Comparison of ENCODE assay signal across 20 mouse cellular contexts in the genomic region with DNA sequence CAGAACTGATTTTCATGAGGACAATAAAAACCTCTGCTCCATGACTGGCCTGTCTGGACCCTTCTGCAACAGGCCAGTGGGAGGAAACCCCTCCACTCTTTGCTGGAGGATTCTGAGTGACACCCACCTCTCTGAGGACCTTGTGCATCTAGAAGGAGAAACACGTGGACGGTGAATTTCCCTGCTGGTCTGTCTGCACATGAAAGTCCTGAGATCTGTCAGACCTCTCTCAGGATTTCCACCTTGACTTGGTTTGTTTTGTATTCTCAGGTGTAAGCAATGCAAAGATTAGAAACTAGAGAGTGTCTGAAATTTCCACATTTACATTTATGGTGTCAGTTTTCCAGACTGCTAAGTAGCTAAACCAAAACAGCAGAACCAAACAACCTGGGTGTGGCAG. TPM values are rescaled to one million over a fixed set of nuclear protein-coding genes. Genes with fewer than 3 reads are reported as not detected.
DNase-seq lines count a peak whose midpoint lies in the region; ATAC-seq and TF ChIP-seq lines count a peak whose summit lies in the region.
"Had no signal": no experiment of that assay in that cellular context is flagged by ENCODE, and none has a peak within 500 bp of the region (broad histone marks: within the 10 kb centered on the region; RNA-seq: fewer than 3 reads in every experiment).

No protein-coding gene starts in this region.

- TF ChIP-seq POLR2A in small intestine, adult 2 months (IDR thresholded peaks at IDR 0.05; ENCODE audit: low read depth, low read length): no peak

- ATAC-seq in heart, embryonic 12.5 days (ENCODE audit: insufficient number of reproducible peaks, low FRiP score): no peak
- ATAC-seq: forebrain, embryonic 14.5 days; midbrain, embryonic 13.5 days had no signal

- H3K4me1 ChIP-seq in heart, embryonic 12.5 days (replicated peaks): peaks cover 46% of the 10 kb centered on the region
- peaks cover 21% of the 10 kb centered on the region for H3K4me1 ChIP-seq in small intestine, adult 2 months (ENCODE audit: control insufficient read depth, insufficient read depth, insufficient read length, low read length)

- 71% methylated on average over 2 of the region's 2 CpGs for WGBS in heart, embryonic 12.5 days
- 80% methylated on average over 2 of the region's 2 CpGs for WGBS in small intestine, adult 2 months

- no peak overlapping the region for H3K9ac ChIP-seq in heart, embryonic 12.5 days
- H3K9ac ChIP-seq: embryonic facial prominence, embryonic 12.5 days; hindbrain, embryonic 14.5 days; midbrain, embryonic 13.5 days; stomach, embryonic 15.5 days had no signal

- peak; percentile 15 for DNase-seq in cerebellum, adult 11-12 months
- no peak for DNase-seq in cerebellum, adult 11 months
- no peak for DNase-seq in heart, adult 11 months
- DNase-seq in layer of hippocampus, adult 2 months (ENCODE audit: low spot score in 2 of 2): no peak
- DNase-seq in layer of hippocampus, postnatal 10 days (ENCODE audit: low spot score in 2 of 2): no peak
- DNase-seq in right cerebral cortex, postnatal 4 days: no peak
- DNase-seq: adrenal gland, postnatal 10 days; cerebellum, postnatal 14 days; kidney, postnatal 10 days; lung, adult 2 months; right cerebral cortex, postnatal 14 days had no signal

- H3K27ac ChIP-seq in heart, embryonic 12.5 days (ENCODE audit: poor library complexity, severe bottlenecking): no peak overlapping the region; the same call in 1 of the 2 replicates
- 0 out of 2 replicates have a peak overlapping the region, but pooled peaks have one; percentile 78 for H3K27ac ChIP-seq in layer of hippocampus, adult 2 months
- peak overlapping the region; percentile 69 for H3K27ac ChIP-seq in small intestine, adult 2 months (ENCODE audit: insufficient read depth, low read depth, low read length)
- H3K27ac ChIP-seq: embryonic facial prominence, embryonic 12.5 days; midbrain, embryonic 13.5 days; stomach, embryonic 15.5 days had no signal

- TF ChIP-seq CTCF in layer of hippocampus, adult 2 months (conservative IDR thresholded peaks at IDR 0.05): no peak
- no peak for TF ChIP-seq CTCF in small intestine, adult 2 months (IDR thresholded peaks at IDR 0.05; ENCODE audit: extremely low read depth, insufficient read length, insufficient replicate concordance, low read depth, low read length)

- H3K36me3 ChIP-seq in heart, embryonic 12.5 days: peaks cover 26% of the 10 kb centered on the region
- H3K36me3 ChIP-seq in small intestine, adult 2 months (ENCODE audit: control insufficient read depth, insufficient read depth, low read length): peaks cover 10% of the 10 kb centered on the region

- H3K4me2 ChIP-seq in heart, embryonic 12.5 days: peak overlapping the region; percentile 63; the same call in 1 of the 2 replicates
- H3K4me2 ChIP-seq: midbrain, embryonic 13.5 days had no signal

- no peaks in the 10 kb centered on the region for H3K27me3 ChIP-seq in heart, embryonic 12.5 days (replicated peaks)
- H3K27me3 ChIP-seq in small intestine, adult 2 months (ENCODE audit: control insufficient read depth, insufficient read depth, low read length): no peaks in the 10 kb centered on the region
- H3K27me3 ChIP-seq: embryonic facial prominence, embryonic 12.5 days; megakaryocyte, embryonic 14.5 days; midbrain, embryonic 13.5 days; stomach, embryonic 15.5 days had no signal

- no peak overlapping the region for H3K4me3 ChIP-seq in heart, embryonic 12.5 days
- no peak overlapping the region for H3K4me3 ChIP-seq in layer of hippocampus, adult 2 months
- no peak overlapping the region for H3K4me3 ChIP-seq in small intestine, adult 2 months (ENCODE audit: low read depth, low read length)
- H3K4me3 ChIP-seq: embryonic facial prominence, embryonic 12.5 days; erythroblast, embryonic 14.5 days; midbrain, embryonic 13.5 days; stomach, embryonic 15.5 days had no signal

- no peaks in the 10 kb centered on the region for H3K9me3 ChIP-seq in heart, embryonic 12.5 days (replicated peaks)
- H3K9me3 ChIP-seq: embryonic facial prominence, embryonic 12.5 days; megakaryocyte, embryonic 14.5 days; midbrain, embryonic 13.5 days; stomach, embryonic 15.5 days had no signal

RNA-seq across cellular contexts. Expression of gene Setd7, which starts 8.5 kb away (rescaled TPM):
- 3.6 and 4.1 TPM in 2 replicates for polyA plus RNA-seq in heart, embryonic 12.5 days (2016; fragmentation: Nextera tagmentation; extraction: Ambion mirVana)
- 100 to 1,000 TPM; 138 to 144 TPM for total RNA-seq in layer of hippocampus, adult 2 months (2021)
- total RNA-seq in layer of hippocampus, postnatal 10 days (2021): 10 to 100 TPM; 56.2 to 62.3 TPM
- polyA plus RNA-seq in small intestine, adult 2 months (2012; rRNA removed): 4.3 and 8.9 TPM in 2 replicates
